Mouse (Mus musculus): ENCODE measurements around the gene Fabp3.

Gene Fabp3

GRCm38 (mm10) chr4:130327366-130327765, 19.0 kb downstream of the Fabp3 start:
- no peak for DNase-seq (ENCODE audit: low read depth)

GRCm38 (mm10) chr4:130335867-130336266, 27.5 kb downstream of the Fabp3 start:
- no peak for DNase-seq (ENCODE audit: low read depth)

- DNase-seq (ENCODE audit: low read depth), result peak; percentile 74
Measured at GRCm38 (mm10) chr4:130341691-130342090, 33.3 kb downstream of the Fabp3 start.

DNA sequence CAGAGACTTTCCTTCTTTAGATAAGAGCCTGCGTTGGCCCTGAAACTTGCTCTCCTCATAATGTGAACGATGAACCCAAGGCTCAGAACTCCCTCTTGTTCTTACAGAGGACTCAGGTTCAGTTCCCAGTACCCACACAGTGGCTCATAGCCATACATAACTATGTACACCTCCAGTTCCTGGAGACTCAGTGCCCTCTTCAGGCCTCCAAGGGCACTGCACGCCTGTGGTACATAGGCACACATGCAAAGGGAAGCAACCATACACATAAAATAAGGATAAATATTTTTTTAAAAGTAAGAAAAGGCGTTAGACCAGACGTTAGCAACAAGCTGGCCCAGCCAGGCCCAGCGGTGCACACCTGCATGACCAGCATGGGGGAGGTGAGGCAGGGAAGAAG, 41.3 kb downstream of the Fabp3 start:
- DNase-seq (ENCODE audit: low read depth), result no peak

DNA sequence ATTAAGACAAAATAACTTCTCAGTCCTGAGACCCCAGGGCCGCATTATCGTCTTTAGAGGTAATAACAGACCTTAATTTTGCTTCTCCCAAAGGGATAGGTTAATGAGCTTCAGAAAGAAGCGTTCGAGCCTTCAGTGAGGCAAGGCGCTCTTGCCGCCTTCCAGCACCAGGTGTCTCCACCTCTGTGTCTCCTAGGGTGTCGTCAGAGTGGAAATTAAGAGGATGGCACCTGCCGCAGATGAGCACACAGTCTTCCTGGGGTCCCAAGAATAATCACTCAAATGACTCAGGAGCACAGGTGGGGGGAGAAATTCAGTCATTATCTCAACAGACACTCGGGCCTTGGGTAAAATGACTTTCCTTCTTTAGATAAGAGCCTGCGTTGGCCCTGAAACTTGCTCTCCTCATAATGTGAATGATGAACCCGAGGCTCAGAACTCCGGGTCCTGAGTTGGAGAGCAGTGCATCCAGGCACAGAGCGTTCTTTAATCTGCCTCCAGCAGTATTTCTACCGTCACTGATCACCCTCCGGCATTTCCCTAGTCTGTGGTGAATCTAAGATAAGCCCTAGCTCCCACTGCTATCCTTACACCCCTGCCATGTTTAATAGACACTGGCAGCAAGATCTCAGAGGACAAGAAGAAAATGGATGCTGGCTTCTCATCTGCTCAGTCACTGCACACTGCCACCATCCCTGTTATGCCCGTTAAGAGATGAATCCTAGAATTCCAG, 42.5 kb downstream of the Fabp3 start:
- no peak for DNase-seq (ENCODE audit: low read depth)

DNA sequence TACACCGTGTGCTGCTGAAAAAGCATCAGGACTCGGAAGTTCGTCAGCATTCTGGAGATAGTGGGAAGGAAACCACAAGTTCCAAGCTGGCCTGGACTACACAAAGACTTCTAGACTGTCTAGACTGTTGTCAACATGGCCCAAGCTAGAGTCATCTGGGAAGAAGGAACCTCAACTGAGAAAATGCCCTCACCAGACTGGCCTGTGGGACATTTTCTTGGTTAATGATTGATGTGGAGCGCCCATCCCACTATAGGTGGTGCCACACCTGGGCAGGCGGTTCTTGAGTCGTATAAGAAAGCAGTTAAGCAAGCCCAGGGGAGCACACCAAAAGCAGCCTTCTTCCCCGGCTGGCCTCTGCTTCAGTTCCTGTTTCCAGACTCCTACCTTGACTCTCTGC, 44.2 kb downstream of the Fabp3 start:
- no peak for DNase-seq (ENCODE audit: low read depth)

DNA sequence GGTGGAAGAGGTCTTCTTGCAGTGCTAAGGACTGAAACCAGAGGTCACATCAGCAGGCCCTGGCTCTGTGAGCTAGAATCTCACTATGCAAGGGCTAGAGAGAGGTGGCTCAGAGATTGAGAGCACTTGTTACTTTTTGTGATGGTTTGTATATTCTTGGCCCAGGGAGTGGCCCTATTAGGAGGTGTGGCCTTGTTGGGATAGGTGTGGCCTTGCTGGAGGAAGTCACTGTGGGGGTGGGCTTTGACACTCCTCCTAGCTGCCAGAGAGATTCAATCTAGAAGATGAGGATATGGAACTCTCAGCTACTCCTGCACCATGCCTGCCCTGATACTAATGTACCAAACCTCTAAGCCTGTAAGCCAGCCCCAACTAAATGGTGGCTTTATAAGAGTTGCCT, 49.6 kb downstream of the Fabp3 start:
- DNase-seq (ENCODE audit: low read depth), result peak; percentile 12

- DNase-seq (ENCODE audit: low read depth), result peak; percentile 100
Measured at GRCm38 (mm10) chr4:130359486-130360237, 51.3 kb downstream of the Fabp3 start, which contains the start of the genes Zcchc17 and Snrnp40. Gene Zcchc17, minus strand, starts transcription at chr4:130359943. Gene Snrnp40, plus strand, starts transcription at chr4:130360132.

- DNase-seq (ENCODE audit: low read depth), result no peak
Measured at GRCm38 (mm10) chr4:130360238-130360590, 51.8 kb downstream of the Fabp3 start.

All from induced T-regulatory cell, adult 2 months (primary cell).